Mouse (Mus musculus): Measurements from ENCODE around the gene Zscan10. TPM values are rescaled to one million over a fixed set of nuclear protein-coding genes. Genes with fewer than 3 reads are reported as not detected.

The Zscan10 gene
- not detected in 2 replicates for polyA plus RNA-seq (2015; fragmentation: Nextera tagmentation; extraction: Ambion mirVana)

- no peak within 1 kb of the TSS; the same call in 1 of the 2 replicates for H3K9ac ChIP-seq (replicated peaks)
Observed at GRCm38 (mm10) chr17:23600641-23601622, at the start of gene Zscan10. TSS of gene Zscan10 (plus strand) at chr17:23600856.

DNA sequence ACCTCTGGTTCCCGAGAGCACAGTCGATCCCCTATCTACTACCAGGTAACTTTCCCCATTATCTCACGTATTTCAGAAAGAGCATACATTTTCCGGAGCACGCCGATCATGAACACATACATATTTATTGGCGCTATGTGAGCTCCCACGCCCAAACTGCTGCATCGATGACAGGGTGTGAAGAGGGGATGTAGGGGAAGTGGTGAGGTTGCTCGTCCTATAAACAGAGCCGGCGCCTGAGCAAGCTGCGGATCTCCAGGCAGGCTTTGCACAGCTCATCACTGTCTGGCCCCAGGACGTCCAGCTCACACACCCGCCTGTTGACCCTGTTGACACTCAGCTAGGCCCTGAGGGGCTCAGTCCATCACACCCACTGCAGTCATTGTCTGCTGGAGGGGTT, 49.8 kb upstream of the Zscan10 start:
- H3K4me3 ChIP-seq (ENCODE audit: low read depth, low read length), result peak overlapping the region; percentile 59
- peak overlapping the region; percentile 74 for H3K9ac ChIP-seq (replicated peaks)
- no peaks in the 10 kb centered on the region for H3K27me3 ChIP-seq (ENCODE audit: insufficient read depth, low read length)
- H3K4me2 ChIP-seq (ENCODE audit: low read depth, low read length), result peak overlapping the region; percentile 83
- under 1% methylated on average over 15 of the region's 15 CpGs for WGBS (ENCODE audit: insufficient replicate concordance)
- H3K9me3 ChIP-seq (ENCODE audit: low read length), result no peaks in the 10 kb centered on the region
- peaks cover 39% of the 10 kb centered on the region for H3K4me1 ChIP-seq (ENCODE audit: insufficient read depth)
- peak; percentile 50 for DNase-seq
- no peak for TF ChIP-seq CTCF (IDR thresholded peaks at IDR 0.05; ENCODE audit: low read depth)
- no peak for TF ChIP-seq EP300 (IDR thresholded peaks at IDR 0.05; ENCODE audit: low read depth)
- no peak for ATAC-seq
- H3K36me3 ChIP-seq (replicated peaks; ENCODE audit: insufficient read depth, low read length), result 0 out of 2 replicates have a peak, but pooled peaks cover under 1% of the 10 kb centered on the region
- H3K27ac ChIP-seq (ENCODE audit: low read depth), result peak overlapping the region; percentile 93

More at GRCm38 (mm10) chr17:23600641-23601622, at the start of gene Zscan10:
- WGBS (ENCODE audit: insufficient replicate concordance), result 73% methylated on average over 15 of the region's 15 CpGs
- H3K4me1 ChIP-seq (ENCODE audit: insufficient read depth), result peaks cover 3% of the 10 kb centered on the region; the same call in 1 of the 2 replicates
- H3K9me3 ChIP-seq (ENCODE audit: low read length), result no peaks in the 10 kb centered on the region
- TF ChIP-seq CTCF (IDR thresholded peaks at IDR 0.05; ENCODE audit: low read depth), result no peak
- TF ChIP-seq EP300 (IDR thresholded peaks at IDR 0.05; ENCODE audit: low read depth), result no peak
- H3K36me3 ChIP-seq (replicated peaks; ENCODE audit: insufficient read depth, low read length), result no peaks in the 10 kb centered on the region
- ATAC-seq (no peak), DNase-seq (no peak)
- peak within 1 kb of the TSS; percentile 88 for H3K4me2 ChIP-seq (ENCODE audit: low read depth, low read length)
- peak within 1 kb of the TSS; percentile 52 for H3K4me3 ChIP-seq (ENCODE audit: low read depth, low read length)
- H3K27ac ChIP-seq (ENCODE audit: low read depth), result peak within 1 kb of the TSS; percentile 93
- no peaks in the 10 kb centered on the region for H3K27me3 ChIP-seq (ENCODE audit: insufficient read depth, low read length)

DNA sequence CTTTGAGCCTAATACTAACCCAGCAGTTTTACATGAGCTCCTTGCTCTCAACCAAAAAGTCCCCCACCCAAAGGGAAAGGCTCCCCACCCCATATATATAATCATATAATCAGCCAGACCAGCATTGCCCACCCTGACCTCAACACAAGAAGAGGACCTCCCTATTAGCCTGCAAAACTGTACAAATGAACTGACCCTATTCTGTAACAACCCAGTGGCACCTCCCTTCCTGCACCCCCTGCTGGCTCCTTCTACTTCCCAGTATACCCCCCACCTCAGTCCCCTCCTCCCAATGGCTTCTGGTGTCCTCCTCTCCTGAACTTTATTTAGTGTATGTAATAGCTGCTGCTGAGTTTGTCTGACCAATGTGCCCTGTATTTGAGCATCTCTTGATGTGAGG, 49.2 kb upstream of the Zscan10 start:
- H3K4me2 ChIP-seq (ENCODE audit: low read depth, low read length), result peak overlapping the region; percentile 83
- DNase-seq (no peak), ATAC-seq (peak; percentile 18)
- no peaks in the 10 kb centered on the region for H3K27me3 ChIP-seq (ENCODE audit: insufficient read depth, low read length)
- H3K27ac ChIP-seq (ENCODE audit: low read depth), result peak overlapping the region; percentile 93
- peaks cover 39% of the 10 kb centered on the region for H3K4me1 ChIP-seq (ENCODE audit: insufficient read depth)
- no peaks in the 10 kb centered on the region for H3K9me3 ChIP-seq (ENCODE audit: low read length)
- peak overlapping the region; percentile 59 for H3K4me3 ChIP-seq (ENCODE audit: low read depth, low read length)
- H3K9ac ChIP-seq (replicated peaks), result peak overlapping the region; percentile 74
- H3K36me3 ChIP-seq (replicated peaks; ENCODE audit: insufficient read depth, low read length), result peaks cover 6% of the 10 kb centered on the region; the same call in 1 of the 2 replicates
- TF ChIP-seq EP300 (IDR thresholded peaks at IDR 0.05; ENCODE audit: low read depth) (no peak), CTCF (IDR thresholded peaks at IDR 0.05; ENCODE audit: low read depth) (0 out of 2 replicates have a peak, but pooled peaks have one; percentile 8)

DNA sequence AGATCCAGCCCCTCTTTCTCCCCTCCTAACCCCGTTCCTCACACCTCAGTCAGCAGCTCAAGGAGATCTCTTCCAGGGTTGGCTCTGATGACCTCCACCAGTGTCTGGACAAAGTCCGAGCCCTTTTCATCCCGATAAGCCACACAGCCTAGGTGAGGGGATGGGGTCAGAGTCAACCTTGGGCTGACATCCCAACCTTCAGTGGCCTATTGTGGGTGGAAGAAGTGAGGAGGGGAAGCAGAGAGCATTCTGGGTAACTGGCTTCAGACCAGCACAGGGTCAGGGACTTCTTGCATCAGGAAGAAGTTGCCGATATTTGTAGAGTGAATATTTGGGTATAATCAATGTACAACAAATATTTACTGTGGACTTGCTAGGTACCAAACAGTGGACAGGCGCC, 48.7 kb upstream of the Zscan10 start:
- no peaks in the 10 kb centered on the region for H3K27me3 ChIP-seq (ENCODE audit: insufficient read depth, low read length)
- no peak overlapping the region for H3K4me2 ChIP-seq (ENCODE audit: low read depth, low read length)
- WGBS (ENCODE audit: insufficient replicate concordance), result 49% methylated on average over 5 of the region's 5 CpGs
- H3K9me3 ChIP-seq (ENCODE audit: low read length), result no peaks in the 10 kb centered on the region
- H3K4me3 ChIP-seq (ENCODE audit: low read depth, low read length), result no peak overlapping the region
- DNase-seq (peak; percentile 74), ATAC-seq (peak; percentile 79)
- TF ChIP-seq EP300 (IDR thresholded peaks at IDR 0.05; ENCODE audit: low read depth) (peak; percentile 75), CTCF (IDR thresholded peaks at IDR 0.05; ENCODE audit: low read depth) (no peak)
- no peak overlapping the region for H3K9ac ChIP-seq (replicated peaks)
- H3K36me3 ChIP-seq (replicated peaks; ENCODE audit: insufficient read depth, low read length), result peaks cover 12% of the 10 kb centered on the region
- H3K27ac ChIP-seq (ENCODE audit: low read depth), result peak overlapping the region; percentile 93
- peaks cover 39% of the 10 kb centered on the region for H3K4me1 ChIP-seq (ENCODE audit: insufficient read depth)

DNA sequence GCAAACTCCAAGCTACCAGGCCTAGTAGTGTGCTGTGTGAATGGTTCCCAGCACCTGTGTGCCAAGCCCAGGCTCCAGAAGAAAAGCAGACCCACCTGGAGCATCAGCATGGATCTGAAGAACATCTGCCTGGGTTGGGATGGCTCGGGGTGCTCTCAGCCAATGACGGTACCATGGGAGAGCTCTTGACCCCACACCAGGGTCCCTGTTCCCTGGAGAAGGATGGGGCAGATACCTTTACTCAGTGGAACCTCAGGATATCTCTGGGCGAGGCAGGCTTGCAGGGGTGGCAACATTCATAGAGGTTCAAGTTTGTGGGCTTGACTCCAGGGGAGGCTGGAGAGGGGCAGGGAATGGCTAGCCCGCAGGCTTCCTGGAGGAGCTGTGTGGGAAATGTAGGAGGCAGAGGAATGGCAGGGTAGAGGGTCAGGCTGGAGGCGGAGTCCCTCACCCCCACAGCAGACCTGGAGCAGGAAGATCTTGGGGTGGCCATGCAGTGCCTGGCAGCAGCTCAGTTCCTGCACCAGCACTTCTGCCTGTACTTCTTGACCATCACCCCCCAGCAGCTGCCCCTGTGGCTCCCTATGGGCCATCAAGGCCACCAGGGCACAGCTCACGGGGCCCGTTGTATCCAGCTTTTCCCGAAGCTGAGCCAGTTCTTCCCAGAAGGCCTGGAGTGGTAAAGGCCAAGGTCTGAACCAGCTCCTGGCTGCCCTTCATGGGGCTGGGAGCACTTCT, 47.6 kb upstream of the Zscan10 start:
- no peak for DNase-seq
- peak overlapping the region; percentile 71 for H3K27ac ChIP-seq (ENCODE audit: low read depth)

More for the DNA sequence above, 47.6 kb upstream of the Zscan10 start:
- H3K27me3 ChIP-seq (ENCODE audit: insufficient read depth, low read length), result no peaks in the 10 kb centered on the region
- no peaks in the 10 kb centered on the region for H3K9me3 ChIP-seq (ENCODE audit: low read length)
- H3K4me3 ChIP-seq (ENCODE audit: low read depth, low read length), result no peak overlapping the region
- no peak overlapping the region; the same call in 1 of the 2 replicates for H3K9ac ChIP-seq (replicated peaks)
- no peak for ATAC-seq
- no peak for TF ChIP-seq CTCF (IDR thresholded peaks at IDR 0.05; ENCODE audit: low read depth)
- no peak for TF ChIP-seq EP300 (IDR thresholded peaks at IDR 0.05; ENCODE audit: low read depth)
- H3K4me1 ChIP-seq (ENCODE audit: insufficient read depth), result peaks cover 39% of the 10 kb centered on the region
- no peak overlapping the region for H3K4me2 ChIP-seq (ENCODE audit: low read depth, low read length)
- WGBS (ENCODE audit: insufficient replicate concordance), result 78% methylated on average over 8 of the region's 8 CpGs
- peaks cover 22% of the 10 kb centered on the region for H3K36me3 ChIP-seq (replicated peaks; ENCODE audit: insufficient read depth, low read length)

Measured in liver, postnatal 0 days (tissue).